Mouse (Mus musculus) macrophage (primary cell): ENCODE results near the gene Spag17. TPM values are rescaled to one million over a fixed set of nuclear protein-coding genes. Genes with fewer than 3 reads are reported as not detected.

Experiments used
- H3K27ac ChIP-seq: fragments of 350-480 bp; formaldehyde crosslinking; 2 replicates; pipeline ENCODE4 v1.9.0; 2021
- H3K36me3 ChIP-seq: fragments of 350-480 bp; formaldehyde crosslinking; 2 replicates; pipeline ENCODE4 v1.9.0; 2021; ENCODE audit errors: inconsistent target
- H3K4me3 ChIP-seq: fragments of 350-480 bp; formaldehyde crosslinking; 2 replicates; pipeline ENCODE4 v1.9.0; 2021; ENCODE audit errors: inconsistent target
- H3K79me2 ChIP-seq: fragments of 350-480 bp; formaldehyde crosslinking; 2 replicates; pipeline ENCODE4 v1.9.0; 2021; ENCODE audit errors: inconsistent target
- WGBS: methylation state at CpG from one replicate; pipeline ENCODE4 v1.1.7; 2026; ENCODE audit warnings: inconsistent platforms; ENCODE audit not compliant: missing documents; 5-methylcytosine and 5-hydroxymethylcytosine counted together
- polyA plus RNA-seq: library from polyadenylated mRNA; stranded (reverse); fragments of 250-400 nt; gene quantifications from 3 replicates; pipeline ENCODE4 v1.2.4, GENCODE M21; 2018; ENCODE audit warnings: inconsistent platforms

Gene Spag17
- polyA plus RNA-seq, 1 experiment from 2014 or later, result not detected

- Histone ChIP-seq H3K79me2 (no peaks in the 10 kb centered on the region), H3K4me3 (no peak overlapping the region), H3K27ac (no peak overlapping the region), H3K36me3 (no peaks in the 10 kb centered on the region)
- 86% methylated on average over 1 of the region's 1 CpGs for WGBS
These were observed 147.8 kb downstream of the Spag17 start for GRCm38 (mm10) chr3:100032969-100033368.

- 96% methylated on average over 4 of the region's 4 CpGs for WGBS
- H3K79me2 ChIP-seq, result no peaks in the 10 kb centered on the region
- H3K4me3 ChIP-seq, result no peak overlapping the region
- H3K36me3 ChIP-seq, result no peaks in the 10 kb centered on the region
- H3K27ac ChIP-seq, result no peak overlapping the region
These were observed 149.3 kb downstream of the Spag17 start for GRCm38 (mm10) chr3:100034366-100034956.

- H3K36me3 ChIP-seq, result no peaks in the 10 kb centered on the region
- H3K79me2 ChIP-seq, result no peaks in the 10 kb centered on the region
- H3K4me3 ChIP-seq, result no peak overlapping the region
- H3K27ac ChIP-seq, result no peak overlapping the region
- WGBS, result 78% methylated on average over 3 of the region's 3 CpGs
These were observed 149.9 kb downstream of the Spag17 start for GRCm38 (mm10) chr3:100035097-100035496.

- no peaks in the 10 kb centered on the region for H3K36me3 ChIP-seq
- 63% methylated on average over 5 of the region's 5 CpGs for WGBS
- no peaks in the 10 kb centered on the region for H3K79me2 ChIP-seq
- H3K27ac ChIP-seq, result no peak overlapping the region
- no peak overlapping the region for H3K4me3 ChIP-seq
These were observed 151.6 kb downstream of the Spag17 start for GRCm38 (mm10) chr3:100036846-100037245.

GRCm38 (mm10) chr3:100074406-100074805 is 189.2 kb downstream of the Spag17 start:
- Histone ChIP-seq H3K36me3 (no peaks in the 10 kb centered on the region), H3K27ac (no peak overlapping the region), H3K4me3 (no peak overlapping the region), H3K79me2 (no peaks in the 10 kb centered on the region)
- WGBS, result 79% methylated on average over 1 of the region's 1 CpGs

GRCm38 (mm10) chr3:100102386-100103092 is 217.3 kb downstream of the Spag17 start:
- no peaks in the 10 kb centered on the region for H3K36me3 ChIP-seq
- H3K79me2 ChIP-seq, result no peaks in the 10 kb centered on the region
- no peak overlapping the region for H3K4me3 ChIP-seq
- 89% methylated on average over 3 of the region's 3 CpGs for WGBS
- no peak overlapping the region for H3K27ac ChIP-seq

GRCm38 (mm10) chr3:100106736-100107135 is 221.5 kb downstream of the Spag17 start:
- H3K4me3 ChIP-seq, result no peak overlapping the region
- WGBS, result 100% methylated on average over 2 of the region's 2 CpGs
- no peaks in the 10 kb centered on the region for H3K79me2 ChIP-seq
- H3K36me3 ChIP-seq, result no peaks in the 10 kb centered on the region
- H3K27ac ChIP-seq, result no peak overlapping the region

- 83% methylated on average over 2 of the region's 2 CpGs for WGBS
These were observed 233.5 kb downstream of the Spag17 start for GRCm38 (mm10) chr3:100118681-100119080.

GRCm38 (mm10) chr3:100121961-100122360 is 236.8 kb downstream of the Spag17 start:
- Histone ChIP-seq H3K36me3 (no peaks in the 10 kb centered on the region), H3K27ac (no peak overlapping the region), H3K79me2 (no peaks in the 10 kb centered on the region), H3K4me3 (no peak overlapping the region)
- 80% methylated on average over 2 of the region's 2 CpGs for WGBS

More at GRCm38 (mm10) chr3:100118681-100119080, 233.5 kb downstream of the Spag17 start:
- Histone ChIP-seq H3K79me2 (no peaks in the 10 kb centered on the region), H3K27ac (no peak overlapping the region), H3K4me3 (no peak overlapping the region), H3K36me3 (no peaks in the 10 kb centered on the region)

GRCm38 (mm10) chr3:100122445-100122844 is 237.2 kb downstream of the Spag17 start:
- WGBS, result 81% methylated on average over 1 of the region's 1 CpGs
- Histone ChIP-seq H3K36me3 (no peaks in the 10 kb centered on the region), H3K79me2 (no peaks in the 10 kb centered on the region), H3K4me3 (no peak overlapping the region), H3K27ac (no peak overlapping the region)

GRCm38 (mm10) chr3:100160682-100161445 is 275.7 kb downstream of the Spag17 start:
- Histone ChIP-seq H3K4me3 (peak overlapping the region; percentile 73), H3K79me2 (peaks cover 42% of the 10 kb centered on the region), H3K36me3 (peaks cover 35% of the 10 kb centered on the region), H3K27ac (peak overlapping the region; percentile 34)
- WGBS, result 61% methylated on average over 15 of the region's 15 CpGs

- Histone ChIP-seq H3K27ac (peak overlapping the region; percentile 34), H3K4me3 (peak overlapping the region; percentile 73), H3K36me3 (peaks cover 26% of the 10 kb centered on the region), H3K79me2 (peaks cover 51% of the 10 kb centered on the region)
- WGBS, result under 1% methylated on average over 35 of the region's 35 CpGs
These were observed 276.6 kb downstream of the Spag17 start for GRCm38 (mm10) chr3:100161665-100162314.

- peak within 1 kb of the TSS; percentile 73 for H3K4me3 ChIP-seq
- peaks cover 58% of the 10 kb centered on the region for H3K79me2 ChIP-seq
- H3K36me3 ChIP-seq, result peaks cover 18% of the 10 kb centered on the region; the same call in 1 of the 2 replicates
- WGBS, result under 1% methylated on average over 52 of the region's 55 CpGs
- H3K27ac ChIP-seq, result peak within 1 kb of the TSS; percentile 42
These were observed 277.3 kb downstream of the Spag17 start, which contains the start of the genes Gdap2 and Wdr3 for GRCm38 (mm10) chr3:100162315-100163105. TSS of gene Gdap2 (plus strand) at chr3:100162381. TSS of gene Wdr3 (minus strand) at chr3:100162407.

GRCm38 (mm10) chr3:100163556-100163955 is 278.4 kb downstream of the Spag17 start:
- WGBS, result 92% methylated on average over 2 of the region's 2 CpGs
- H3K4me3 ChIP-seq, result no peak overlapping the region
- no peak overlapping the region for H3K27ac ChIP-seq

More at GRCm38 (mm10) chr3:100163556-100163955, 278.4 kb downstream of the Spag17 start:
- H3K36me3 ChIP-seq, result peaks cover 9% of the 10 kb centered on the region; the same call in 1 of the 2 replicates
- H3K79me2 ChIP-seq, result peaks cover 69% of the 10 kb centered on the region
